Mouse (Mus musculus): ENCODE data around the gene 1190002N15Rik.

GRCm38 (mm10) chr9:94582309-94582708 is 44.4 kb upstream of the 1190002N15Rik start:
- TF ChIP-seq CTCF (IDR thresholded peaks at IDR 0.05; ENCODE audit: borderline replicate concordance, insufficient read depth, low read depth, low read length) (no peak), POLR2A (IDR thresholded peaks at IDR 0.05; ENCODE audit: borderline replicate concordance, insufficient read depth, low read length) (no peak)
